Mouse (Mus musculus) liver, embryonic 13.5 days (tissue): ENCODE data around the gene Hoxa1. TPM values are rescaled to one million over a fixed set of nuclear protein-coding genes. Genes with fewer than 3 reads are reported as not detected.

ENCODE experiments used
- ATAC-seq: fragments of 200-750 bp; cut with Nextera tagmentation; 2 replicates; pipeline ENCODE4 v1.8.0; 2017; ENCODE audit warnings: low read depth, mild to moderate bottlenecking, moderate number of reproducible peaks, moderate library complexity
- DNase-seq: peaks from one replicate; pipeline ENCODE4 v3.0.0; 2022
- H3K27ac ChIP-seq: fragments of 300-500 bp; sonication (generic); 2 replicates; pipeline ENCODE4 v1.5.1; 2015; ENCODE audit warnings: moderate library complexity, mild to moderate bottlenecking, inconsistent platforms
- H3K27me3 ChIP-seq: fragments of 300-500 bp; sonication (generic); 2 replicates; pipeline ENCODE4 v1.6.1; 2015; ENCODE audit warnings: mild to moderate bottlenecking, inconsistent platforms
- H3K36me3 ChIP-seq: fragments of 300-500 bp; sonication (generic); 2 replicates; pipeline ENCODE4 v1.6.1; 2015; ENCODE audit warnings: mild to moderate bottlenecking, inconsistent platforms
- H3K4me1 ChIP-seq: fragments of 300-500 bp; sonication (generic); replicated peaks from 2 replicates; pipeline ENCODE4 v1.6.1; 2015; ENCODE audit warnings: inconsistent platforms
- H3K4me2 ChIP-seq: fragments of 300-500 bp; sonication (generic); 2 replicates; pipeline ENCODE4 v1.6.1; 2015; ENCODE audit warnings: inconsistent platforms, mild to moderate bottlenecking, moderate library complexity
- H3K4me3 ChIP-seq: fragments of 300-500 bp; sonication (generic); replicated peaks from 2 replicates; pipeline ENCODE4 v1.5.1; 2015; ENCODE audit warnings: mild to moderate bottlenecking, inconsistent platforms
- H3K9ac ChIP-seq: fragments of 300-500 bp; sonication (generic); 2 replicates; pipeline ENCODE4 v1.6.1; 2015; ENCODE audit warnings: mild to moderate bottlenecking, inconsistent platforms
- H3K9me3 ChIP-seq: fragments of 300-500 bp; sonication (generic); replicated peaks from 2 replicates; pipeline ENCODE4 v1.6.1; 2016; ENCODE audit warnings: inconsistent platforms
- WGBS: fragments of 180-500 bp; shearing (Covaris S2); methylation state at CpG from one replicate; pipeline ENCODE4 v1.1.7; 2015; ENCODE audit not compliant: insufficient replicate concordance; 5-methylcytosine and 5-hydroxymethylcytosine counted together
- polyA plus RNA-seq: library from polyadenylated mRNA; unstranded; fragments of >200 nt; fragmentation: Nextera tagmentation; extraction: Ambion mirVana; gene quantifications from 2 replicates; pipeline ENCODE4 v1.2.1, GENCODE M21; 2015

The Hoxa1 gene
- polyA plus RNA-seq, 1 experiment from 2014 or later = 0.52 TPM

DNA sequence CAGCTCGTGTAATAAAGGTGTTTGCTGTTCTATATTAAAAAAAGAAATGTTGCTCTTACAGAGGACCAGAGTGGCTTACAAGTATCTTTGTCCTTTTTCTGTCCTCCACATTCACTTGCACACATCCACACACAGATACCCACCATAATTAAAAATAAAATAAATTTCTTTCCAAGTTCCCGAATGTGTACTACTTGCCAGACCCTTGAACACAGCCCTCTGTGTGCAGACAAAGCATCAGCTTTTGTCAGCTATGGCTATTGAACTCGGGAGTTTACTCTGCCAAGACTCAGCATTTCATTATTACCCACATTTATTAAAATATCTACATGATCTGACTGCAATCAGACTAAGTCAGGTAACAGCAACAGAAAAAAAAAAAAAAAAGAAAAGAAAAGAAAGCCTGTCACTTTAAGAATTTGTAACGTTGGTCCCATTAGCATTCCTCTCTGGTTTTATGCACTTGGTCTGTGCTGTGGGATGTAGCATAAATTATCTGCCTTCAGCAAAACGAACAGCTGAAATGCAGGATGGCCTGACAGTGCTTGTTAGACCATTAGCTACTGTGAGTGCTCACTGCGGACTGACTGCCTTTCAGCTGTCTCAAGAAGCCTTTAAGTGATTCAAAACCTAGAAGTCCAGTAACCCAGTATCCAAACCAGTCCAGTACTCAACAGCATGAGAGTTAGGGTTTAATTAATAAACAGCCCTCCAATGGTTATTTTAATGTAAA, 39.0 kb downstream of the Hoxa1 start:
- no peak overlapping the region for H3K27ac ChIP-seq
- peaks cover 18% of the 10 kb centered on the region; the same call in 1 of the 2 replicates for H3K27me3 ChIP-seq
- DNase-seq (no peak), ATAC-seq (no peak)
- no peaks in the 10 kb centered on the region for H3K9me3 ChIP-seq
- H3K4me3 ChIP-seq = no peak overlapping the region
- H3K36me3 ChIP-seq = no peaks in the 10 kb centered on the region
- 37% methylated on average over 6 of the region's 6 CpGs for WGBS
- H3K9ac ChIP-seq = no peak overlapping the region
- no peak overlapping the region for H3K4me2 ChIP-seq
- 0 out of 2 replicates have a peak, but pooled peaks cover 4% of the 10 kb centered on the region for H3K4me1 ChIP-seq

GRCm38 (mm10) chr6:52115899-52116298, 42.2 kb downstream of the Hoxa1 start:
- Histone ChIP-seq H3K36me3 (no peaks in the 10 kb centered on the region), H3K27me3 (peaks cover 19% of the 10 kb centered on the region), H3K4me3 (no peak overlapping the region), H3K4me2 (no peak overlapping the region), H3K9ac (no peak overlapping the region), H3K27ac (no peak overlapping the region), H3K4me1 (0 out of 2 replicates have a peak, but pooled peaks cover 4% of the 10 kb centered on the region), H3K9me3 (no peaks in the 10 kb centered on the region)
- no peak for DNase-seq
- 13% methylated on average over 5 of the region's 5 CpGs for WGBS
- ATAC-seq = no peak

GRCm38 (mm10) chr6:52111846-52112245, 46.3 kb downstream of the Hoxa1 start:
- DNase-seq (no peak), ATAC-seq (no peak)
- Histone ChIP-seq H3K36me3 (no peaks in the 10 kb centered on the region), H3K4me2 (no peak overlapping the region), H3K9me3 (no peaks in the 10 kb centered on the region), H3K27me3 (peaks cover 16% of the 10 kb centered on the region), H3K4me1 (0 out of 2 replicates have a peak, but pooled peaks cover 4% of the 10 kb centered on the region), H3K27ac (no peak overlapping the region), H3K4me3 (no peak overlapping the region), H3K9ac (no peak overlapping the region)
- 60% methylated on average over 4 of the region's 4 CpGs for WGBS

GRCm38 (mm10) chr6:52107400-52107799, 50.7 kb downstream of the Hoxa1 start:
- Histone ChIP-seq H3K4me2 (no peak overlapping the region), H3K4me1 (no peaks in the 10 kb centered on the region), H3K4me3 (no peak overlapping the region), H3K36me3 (no peaks in the 10 kb centered on the region), H3K27ac (no peak overlapping the region), H3K9ac (no peak overlapping the region), H3K9me3 (no peaks in the 10 kb centered on the region), H3K27me3 (0 out of 2 replicates have a peak, but pooled peaks cover 4% of the 10 kb centered on the region)
- DNase-seq (no peak), ATAC-seq (no peak)
- 69% methylated on average over 3 of the region's 3 CpGs for WGBS

- Histone ChIP-seq H3K27ac (no peak overlapping the region), H3K9ac (no peak overlapping the region), H3K27me3 (0 out of 2 replicates have a peak, but pooled peaks cover 4% of the 10 kb centered on the region), H3K4me2 (no peak overlapping the region), H3K36me3 (no peaks in the 10 kb centered on the region), H3K4me1 (no peaks in the 10 kb centered on the region), H3K4me3 (no peak overlapping the region), H3K9me3 (no peaks in the 10 kb centered on the region)
- ATAC-seq = no peak
- WGBS = 43% methylated on average over 3 of the region's 3 CpGs
- DNase-seq = no peak
Measured at GRCm38 (mm10) chr6:52106716-52107115, 51.4 kb downstream of the Hoxa1 start.

DNA sequence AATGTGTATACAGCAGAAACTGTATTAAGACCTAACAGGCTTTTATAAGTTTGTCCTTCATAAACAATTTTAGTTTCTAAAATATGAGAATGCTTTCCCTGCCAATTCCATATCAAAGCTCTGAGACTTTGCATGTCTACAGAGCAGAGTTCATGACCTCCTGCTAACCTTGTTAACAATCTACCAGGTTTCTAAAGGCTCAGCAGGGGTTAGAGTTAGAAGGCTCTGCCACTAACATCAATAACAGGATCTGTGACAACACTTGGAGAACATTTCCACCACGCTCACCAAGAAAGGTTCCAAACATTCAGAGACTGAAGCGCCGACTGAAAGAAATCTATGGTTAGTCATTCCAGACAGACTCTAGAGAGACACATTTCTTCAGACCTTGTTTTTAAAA, 51.9 kb downstream of the Hoxa1 start:
- ATAC-seq (no peak), DNase-seq (no peak)
- Histone ChIP-seq H3K4me2 (no peak overlapping the region), H3K36me3 (no peaks in the 10 kb centered on the region), H3K9me3 (no peaks in the 10 kb centered on the region), H3K4me1 (no peaks in the 10 kb centered on the region), H3K9ac (no peak overlapping the region), H3K4me3 (no peak overlapping the region), H3K27ac (no peak overlapping the region), H3K27me3 (0 out of 2 replicates have a peak, but pooled peaks cover 4% of the 10 kb centered on the region)
- WGBS = 53% methylated on average over 3 of the region's 3 CpGs

Other genes starting within 250 kb of the Hoxa1 start
- gene Skap2, start 145.8 kb downstream of the Hoxa1 start, polyA plus RNA-seq = 22.4 TPM in 2 replicates
- 0.63 and 0.82 TPM in 2 replicates for gene Hoxa2, start 6.5 kb upstream of the Hoxa1 start, polyA plus RNA-seq
- 0.02 and 0.06 TPM in 2 replicates for gene 5730596B20Rik, start 19.2 kb upstream of the Hoxa1 start, polyA plus RNA-seq
- gene Hoxa4, start 33.4 kb upstream of the Hoxa1 start, polyA plus RNA-seq = 0.17 and 0.30 TPM in 2 replicates
- 0.83 and 1.2 TPM in 2 replicates for gene Hoxa5, start 46.3 kb upstream of the Hoxa1 start, polyA plus RNA-seq
- gene Hoxa6, start 50.4 kb upstream of the Hoxa1 start, polyA plus RNA-seq = not detected in 2 replicates
- gene Hoxa3, start 55.0 kb upstream of the Hoxa1 start, polyA plus RNA-seq = 0.24 and 0.43 TPM in 2 replicates
- not detected in 2 replicates for gene Gm28308, start 55.0 kb upstream of the Hoxa1 start, polyA plus RNA-seq
- gene Hoxa7, start 63.5 kb upstream of the Hoxa1 start, polyA plus RNA-seq = 0.52 and 0.59 TPM in 2 replicates
- gene Hoxa9, start 72.8 kb upstream of the Hoxa1 start, polyA plus RNA-seq = 0.44 and 0.89 TPM in 2 replicates
- 0.14 and 0.15 TPM in 2 replicates for gene Hoxa10, start 82.5 kb upstream of the Hoxa1 start, polyA plus RNA-seq
- not detected in 2 replicates for gene Hoxa11, start 87.5 kb upstream of the Hoxa1 start, polyA plus RNA-seq
- gene Hoxa13, start 102.6 kb upstream of the Hoxa1 start, polyA plus RNA-seq = not detected in 2 replicates
- not detected in 2 replicates for gene Evx1, start 155.2 kb upstream of the Hoxa1 start, polyA plus RNA-seq